Mouse (Mus musculus): ENCODE results near the gene Ubac2. TPM values are rescaled to one million over a fixed set of nuclear protein-coding genes. Genes with fewer than 3 reads are reported as not detected.

The Ubac2 gene
- polyA plus RNA-seq, 1 experiment = 1.3 TPM

DNA sequence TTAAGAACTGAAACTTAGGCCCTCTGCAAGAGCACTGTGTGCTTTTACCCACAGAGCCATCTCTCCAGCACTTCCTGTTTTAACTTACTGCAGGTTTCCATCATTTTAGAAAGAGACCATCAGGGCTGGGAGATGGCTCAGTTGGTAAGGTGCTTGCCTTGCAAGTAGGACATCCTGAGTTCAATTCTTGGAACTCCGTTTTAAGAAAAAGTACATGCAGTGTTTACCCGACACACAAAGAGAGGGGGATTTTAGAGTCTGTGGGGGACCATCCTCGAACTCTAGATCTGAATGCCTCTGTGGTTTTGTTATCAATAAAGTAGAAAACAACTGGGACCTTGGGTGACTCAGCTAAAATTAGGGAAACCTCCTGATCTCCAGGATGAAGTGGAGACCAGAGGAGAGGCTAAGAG, 163.0 kb downstream of the Ubac2 start:
- TF ChIP-seq GATA1 (IDR thresholded peaks at IDR 0.05; ENCODE audit: low read length) = no peak
- TF ChIP-seq TAL1 (IDR thresholded peaks at IDR 0.05; ENCODE audit: low read length) = no peak
- peaks cover 14% of the 10 kb centered on the region for H3K4me1 ChIP-seq (ENCODE audit: control insufficient read depth)
- H3K4me3 ChIP-seq (replicated peaks) = no peak overlapping the region
- no peaks in the 10 kb centered on the region for H3K27me3 ChIP-seq (ENCODE audit: control insufficient read depth)
- H3K9me3 ChIP-seq (ENCODE audit: control insufficient read depth, low read length) = no peaks in the 10 kb centered on the region; the same call in 1 of the 2 replicates
- no peaks in the 10 kb centered on the region for H3K36me3 ChIP-seq (ENCODE audit: control insufficient read depth)

DNA sequence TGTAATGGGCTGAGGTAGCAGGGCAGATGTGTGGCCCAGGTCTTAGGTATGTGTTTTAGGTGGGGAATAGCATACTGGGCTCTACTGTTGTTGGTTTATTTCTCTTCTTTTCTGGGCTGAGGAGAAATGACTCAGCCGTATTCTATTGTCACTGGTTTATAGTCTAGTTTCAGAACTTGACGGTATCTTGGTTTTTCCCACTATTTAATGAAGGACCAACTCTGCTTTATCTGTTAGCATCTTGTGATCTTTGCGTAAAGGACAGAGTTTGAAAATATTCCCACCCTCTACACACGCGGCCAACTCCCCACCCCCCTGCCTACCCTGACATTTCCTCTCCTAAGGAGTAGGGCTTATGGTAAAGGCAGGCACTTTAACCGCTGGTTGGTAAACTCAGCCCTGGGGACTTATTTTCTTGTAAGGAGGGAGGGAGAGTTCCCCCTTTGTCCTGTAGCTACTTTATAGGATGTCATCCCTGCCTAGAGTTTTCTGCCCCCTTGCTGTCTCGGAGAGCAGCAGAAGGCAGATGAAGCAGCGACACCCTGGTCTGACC, 163.8 kb downstream of the Ubac2 start:
- TF ChIP-seq GATA1 (IDR thresholded peaks at IDR 0.05; ENCODE audit: low read length) (no peak), TAL1 (IDR thresholded peaks at IDR 0.05; ENCODE audit: low read length) (no peak)
- H3K27me3 ChIP-seq (ENCODE audit: control insufficient read depth) = no peaks in the 10 kb centered on the region
- no peak overlapping the region for H3K4me3 ChIP-seq (replicated peaks)
- no peaks in the 10 kb centered on the region for H3K36me3 ChIP-seq (ENCODE audit: control insufficient read depth)
- peaks cover 2% of the 10 kb centered on the region; the same call in 1 of the 2 replicates for H3K9me3 ChIP-seq (ENCODE audit: control insufficient read depth, low read length)
- H3K4me1 ChIP-seq (ENCODE audit: control insufficient read depth) = peaks cover 14% of the 10 kb centered on the region

DNA sequence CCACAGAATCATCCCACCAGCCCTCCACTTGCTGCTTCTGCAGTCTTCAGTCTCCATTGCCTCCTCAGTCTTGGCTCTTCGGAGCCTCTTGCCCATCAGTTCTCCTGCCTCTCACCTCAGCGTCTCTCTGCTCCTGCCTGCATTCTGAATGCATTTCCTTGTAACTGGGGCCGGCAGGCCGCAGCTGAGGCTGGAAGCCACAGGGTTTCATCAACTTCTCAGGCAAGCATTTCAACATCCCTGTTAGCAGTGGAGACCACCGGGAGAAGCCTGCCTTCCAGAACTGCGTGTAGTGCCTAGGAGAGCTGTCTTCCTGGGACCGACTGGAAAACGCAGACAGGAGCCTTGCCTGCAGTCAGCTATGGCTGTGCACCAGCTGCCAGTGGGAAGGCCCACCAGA, 169.4 kb downstream of the Ubac2 start:
- TF ChIP-seq GATA1 (IDR thresholded peaks at IDR 0.05; ENCODE audit: low read length) (no peak), TAL1 (IDR thresholded peaks at IDR 0.05; ENCODE audit: low read length) (no peak)

DNA sequence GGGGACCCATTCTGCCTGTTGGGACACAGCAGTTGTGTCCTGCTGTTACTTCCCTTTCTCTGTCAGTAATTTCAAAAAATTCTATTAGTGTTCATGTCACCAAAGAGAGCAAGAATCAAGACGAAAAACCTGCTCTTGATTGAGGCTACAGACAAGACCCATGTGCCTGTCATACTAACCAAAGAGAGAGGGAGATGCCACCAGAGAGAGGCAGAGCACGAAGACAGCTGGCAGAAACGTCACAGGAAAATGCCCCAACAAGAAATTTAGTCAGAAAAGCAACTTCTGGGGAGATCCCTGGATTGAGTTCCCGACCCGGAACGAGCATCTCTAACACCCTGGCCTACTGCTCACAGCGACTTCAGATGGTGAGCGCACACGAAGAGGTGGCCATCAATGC, 170.4 kb downstream of the Ubac2 start:
- H3K36me3 ChIP-seq (ENCODE audit: control insufficient read depth) = no peaks in the 10 kb centered on the region
- H3K9me3 ChIP-seq (ENCODE audit: control insufficient read depth, low read length) = peaks cover 2% of the 10 kb centered on the region; the same call in 1 of the 2 replicates
- H3K4me3 ChIP-seq (replicated peaks) = no peak overlapping the region
- no peaks in the 10 kb centered on the region for H3K4me1 ChIP-seq (ENCODE audit: control insufficient read depth)
- TF ChIP-seq TAL1 (IDR thresholded peaks at IDR 0.05; ENCODE audit: low read length) (no peak), GATA1 (IDR thresholded peaks at IDR 0.05; ENCODE audit: low read length) (no peak)
- H3K27me3 ChIP-seq (ENCODE audit: control insufficient read depth) = no peaks in the 10 kb centered on the region

More for the DNA sequence above, 169.4 kb downstream of the Ubac2 start:
- Histone ChIP-seq H3K36me3 (ENCODE audit: control insufficient read depth) (no peaks in the 10 kb centered on the region), H3K4me1 (ENCODE audit: control insufficient read depth) (no peaks in the 10 kb centered on the region), H3K27me3 (ENCODE audit: control insufficient read depth) (no peaks in the 10 kb centered on the region), H3K4me3 (replicated peaks) (no peak overlapping the region), H3K9me3 (ENCODE audit: control insufficient read depth, low read length) (peaks cover 2% of the 10 kb centered on the region; the same call in 1 of the 2 replicates)

DNA sequence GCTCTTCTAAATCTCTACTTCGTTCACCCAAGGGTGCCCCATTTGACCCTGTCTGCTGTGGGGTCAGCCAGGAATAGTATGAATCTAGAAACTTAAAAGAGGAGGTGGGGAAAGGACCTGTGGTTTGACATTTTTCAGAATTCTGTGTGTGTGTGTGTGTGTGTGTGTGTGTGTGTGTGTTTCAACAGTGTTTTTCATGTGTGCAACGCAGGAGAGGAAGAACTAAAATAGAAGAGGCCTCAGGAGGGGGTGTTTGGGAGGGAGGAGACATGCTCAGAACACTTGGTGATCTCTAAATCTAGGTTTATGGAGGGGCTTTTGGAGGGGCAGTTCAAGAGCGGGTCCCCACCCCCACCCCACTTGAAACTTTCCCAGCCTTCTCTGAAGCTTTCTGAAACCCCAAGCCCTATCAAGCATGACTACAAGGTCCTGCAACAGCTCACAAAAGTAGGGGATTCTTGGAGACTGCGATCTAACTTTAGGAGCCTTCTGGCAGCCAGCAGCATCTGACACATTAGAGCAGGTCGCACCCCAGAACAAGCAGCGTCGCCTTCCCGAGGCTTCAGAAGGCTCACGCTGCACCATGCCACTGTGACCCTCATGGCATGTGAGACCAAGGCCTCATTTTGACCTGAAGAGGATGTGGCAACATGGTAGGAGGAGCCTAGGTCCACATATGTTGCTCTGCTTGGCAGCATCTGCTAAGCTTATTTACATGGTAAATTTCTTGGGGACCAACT, 174.6 kb downstream of the Ubac2 start:
- no peaks in the 10 kb centered on the region for H3K27me3 ChIP-seq (ENCODE audit: control insufficient read depth)
- no peaks in the 10 kb centered on the region for H3K9me3 ChIP-seq (ENCODE audit: control insufficient read depth, low read length)
- no peak overlapping the region for H3K4me3 ChIP-seq (replicated peaks)
- H3K4me1 ChIP-seq (ENCODE audit: control insufficient read depth) = peaks cover under 1% of the 10 kb centered on the region; the same call in 1 of the 2 replicates
- H3K36me3 ChIP-seq (ENCODE audit: control insufficient read depth) = no peaks in the 10 kb centered on the region
- TF ChIP-seq TAL1 (IDR thresholded peaks at IDR 0.05; ENCODE audit: low read length) (no peak), GATA1 (IDR thresholded peaks at IDR 0.05; ENCODE audit: low read length) (no peak)

DNA sequence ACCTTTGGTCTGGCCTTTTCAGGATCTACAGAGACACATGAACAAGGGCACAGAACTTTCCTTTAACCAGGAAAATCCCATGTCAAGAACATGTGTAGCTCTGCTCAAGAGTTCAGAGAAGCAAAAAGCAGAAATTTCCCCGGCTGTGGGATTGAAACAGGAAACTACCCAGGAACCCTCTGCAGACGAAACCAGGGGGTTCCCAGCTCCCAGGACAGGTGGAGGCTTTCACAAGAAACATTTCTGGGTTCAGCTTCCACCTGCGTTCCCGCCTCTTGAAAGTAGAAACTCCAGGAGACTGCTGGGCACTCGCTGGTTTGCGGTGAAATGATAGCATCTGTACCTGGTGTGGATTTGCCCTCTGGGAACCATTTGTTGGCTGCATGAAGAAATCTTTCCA, 178.5 kb downstream of the Ubac2 start:
- Histone ChIP-seq H3K4me3 (replicated peaks) (no peak overlapping the region), H3K36me3 (ENCODE audit: control insufficient read depth) (no peaks in the 10 kb centered on the region), H3K27me3 (ENCODE audit: control insufficient read depth) (no peaks in the 10 kb centered on the region), H3K4me1 (ENCODE audit: control insufficient read depth) (peaks cover 2% of the 10 kb centered on the region), H3K9me3 (ENCODE audit: control insufficient read depth, low read length) (no peaks in the 10 kb centered on the region)
- TF ChIP-seq GATA1 (IDR thresholded peaks at IDR 0.05; ENCODE audit: low read length) = no peak
- no peak for TF ChIP-seq TAL1 (IDR thresholded peaks at IDR 0.05; ENCODE audit: low read length)

DNA sequence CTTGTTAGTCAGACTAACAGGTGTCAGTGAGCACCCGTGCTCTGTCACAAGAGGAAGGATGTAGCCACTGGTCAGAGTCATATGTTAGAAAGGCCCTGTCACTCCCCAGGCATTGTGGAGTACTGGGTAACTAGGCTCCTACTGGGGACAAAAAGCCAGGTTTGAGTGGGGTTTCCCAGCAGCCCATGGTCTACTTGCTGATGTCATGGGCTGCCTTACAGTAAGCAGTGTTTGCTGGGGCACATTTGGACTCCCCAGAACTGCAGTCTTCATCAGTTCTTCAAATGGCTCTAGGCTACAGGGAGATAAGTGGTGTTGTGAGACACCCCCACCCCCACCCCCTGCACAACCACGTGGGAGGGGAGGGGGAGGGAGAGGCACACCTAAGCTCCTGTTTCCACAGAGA, 179.5 kb downstream of the Ubac2 start:
- Histone ChIP-seq H3K27me3 (ENCODE audit: control insufficient read depth) (no peaks in the 10 kb centered on the region), H3K4me1 (ENCODE audit: control insufficient read depth) (peaks cover 2% of the 10 kb centered on the region), H3K9me3 (ENCODE audit: control insufficient read depth, low read length) (no peaks in the 10 kb centered on the region), H3K36me3 (ENCODE audit: control insufficient read depth) (no peaks in the 10 kb centered on the region), H3K4me3 (replicated peaks) (no peak overlapping the region)
- no peak for TF ChIP-seq TAL1 (IDR thresholded peaks at IDR 0.05; ENCODE audit: low read length)
- no peak for TF ChIP-seq GATA1 (IDR thresholded peaks at IDR 0.05; ENCODE audit: low read length)

DNA sequence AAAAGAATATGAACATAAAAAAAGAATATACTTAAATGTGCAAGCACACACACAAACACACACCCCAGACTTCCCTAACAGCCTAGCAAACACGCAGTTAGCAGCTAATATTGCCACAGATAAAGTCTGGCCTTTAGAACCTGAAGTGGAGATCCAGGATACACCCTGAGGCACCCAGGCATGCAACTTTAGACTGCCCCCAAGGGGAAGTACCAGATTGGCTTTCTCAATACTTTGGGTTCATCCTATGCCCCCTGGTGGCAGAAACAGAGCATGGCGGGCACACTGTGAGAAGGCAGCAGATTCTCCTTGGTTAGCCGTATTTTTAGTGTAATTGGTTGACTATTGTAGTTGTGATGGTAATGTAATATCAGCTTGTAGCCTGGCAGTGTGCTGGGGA, 182.2 kb downstream of the Ubac2 start:
- H3K4me3 ChIP-seq (replicated peaks) = no peak overlapping the region
- peaks cover 2% of the 10 kb centered on the region for H3K4me1 ChIP-seq (ENCODE audit: control insufficient read depth)
- no peaks in the 10 kb centered on the region for H3K36me3 ChIP-seq (ENCODE audit: control insufficient read depth)
- no peaks in the 10 kb centered on the region for H3K27me3 ChIP-seq (ENCODE audit: control insufficient read depth)
- no peak for TF ChIP-seq TAL1 (IDR thresholded peaks at IDR 0.05; ENCODE audit: low read length)
- TF ChIP-seq GATA1 (IDR thresholded peaks at IDR 0.05; ENCODE audit: low read length) = no peak
- H3K9me3 ChIP-seq (ENCODE audit: control insufficient read depth, low read length) = no peaks in the 10 kb centered on the region

DNA sequence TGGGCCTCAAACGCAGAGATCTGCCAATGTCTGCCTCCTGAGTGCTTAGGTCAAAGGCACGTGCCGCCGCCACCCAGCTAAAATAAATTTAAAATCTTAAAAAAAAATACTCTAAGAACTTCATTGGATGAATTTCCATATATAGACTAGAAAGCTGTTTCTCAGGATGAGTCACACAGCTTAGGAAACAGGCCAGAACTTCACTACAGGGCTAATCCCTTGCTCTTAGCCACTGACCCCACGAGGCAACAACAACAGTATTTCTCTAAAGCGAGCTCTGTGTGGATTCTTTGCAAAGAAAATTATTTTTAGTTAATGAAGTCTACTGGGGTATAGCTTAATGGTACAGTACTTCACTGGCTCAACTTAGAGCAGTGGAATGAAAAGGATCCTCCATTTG, 183.0 kb downstream of the Ubac2 start:
- no peak overlapping the region for H3K4me3 ChIP-seq (replicated peaks)
- TF ChIP-seq TAL1 (IDR thresholded peaks at IDR 0.05; ENCODE audit: low read length) (no peak), GATA1 (IDR thresholded peaks at IDR 0.05; ENCODE audit: low read length) (no peak)
- no peaks in the 10 kb centered on the region for H3K9me3 ChIP-seq (ENCODE audit: control insufficient read depth, low read length)
- no peaks in the 10 kb centered on the region for H3K27me3 ChIP-seq (ENCODE audit: control insufficient read depth)
- no peaks in the 10 kb centered on the region for H3K36me3 ChIP-seq (ENCODE audit: control insufficient read depth)
- H3K4me1 ChIP-seq (ENCODE audit: control insufficient read depth) = peaks cover 2% of the 10 kb centered on the region
